Mouse (Mus musculus): ENCODE measurements at regions not wholly inside any gene's neighbourhood (a gene's known extent, or its start where the extent isn't known, plus 50 kb on each side); places are given as distances from the start of the nearest gene placed in this dataset.

DNA sequence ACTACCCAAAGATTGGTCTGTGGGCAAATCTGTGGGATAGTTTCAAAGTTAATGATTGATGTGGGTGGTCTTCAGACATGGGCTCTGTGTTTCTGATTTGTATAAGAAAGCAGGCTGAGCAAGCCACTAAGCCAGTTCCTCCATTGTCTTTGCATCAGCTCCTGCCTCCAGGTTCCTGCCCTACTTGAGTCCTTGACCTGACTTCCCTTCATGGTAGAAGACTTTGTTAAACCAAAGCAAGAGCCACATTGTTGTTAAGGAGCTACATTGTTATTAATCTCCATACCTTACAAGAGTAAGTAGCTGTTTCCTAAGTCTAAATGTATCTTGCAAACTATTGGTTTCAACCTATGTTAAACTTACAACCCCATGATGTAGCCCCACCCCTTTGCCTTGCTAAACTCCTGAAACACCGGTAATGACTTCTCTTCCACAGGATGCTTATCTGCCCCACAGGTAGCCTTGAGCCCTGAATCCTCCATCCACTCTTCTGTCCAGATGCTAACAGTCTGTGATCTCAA lies 136.5 kb upstream of the 4930535I16Rik start:
- DNase-seq: no peak

GRCm38 (mm10) chr4:124053340-124054038 lies 135.7 kb upstream of the 4930535I16Rik start:
- no peak for DNase-seq

DNA sequence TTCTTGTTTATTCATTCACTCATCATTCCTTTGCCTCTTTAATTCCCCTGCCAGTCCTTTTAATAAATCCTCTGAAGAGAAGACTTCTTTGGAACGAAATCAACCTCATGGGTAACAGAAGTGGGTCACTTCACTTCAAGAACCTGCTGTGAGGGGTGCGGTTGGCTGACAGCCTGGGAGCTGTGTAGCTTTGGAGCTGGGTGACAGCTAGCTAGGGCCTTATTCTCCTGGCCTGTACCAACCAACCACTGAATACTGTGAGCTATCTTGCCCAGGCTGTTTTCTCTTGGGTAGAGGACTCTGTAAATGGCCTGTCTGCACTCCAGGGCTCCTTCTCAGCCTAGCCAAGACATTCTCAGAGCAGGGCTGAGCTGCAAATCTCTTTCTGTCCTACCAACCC lies 134.6 kb upstream of the 4930535I16Rik start:
- no peak for DNase-seq

DNA sequence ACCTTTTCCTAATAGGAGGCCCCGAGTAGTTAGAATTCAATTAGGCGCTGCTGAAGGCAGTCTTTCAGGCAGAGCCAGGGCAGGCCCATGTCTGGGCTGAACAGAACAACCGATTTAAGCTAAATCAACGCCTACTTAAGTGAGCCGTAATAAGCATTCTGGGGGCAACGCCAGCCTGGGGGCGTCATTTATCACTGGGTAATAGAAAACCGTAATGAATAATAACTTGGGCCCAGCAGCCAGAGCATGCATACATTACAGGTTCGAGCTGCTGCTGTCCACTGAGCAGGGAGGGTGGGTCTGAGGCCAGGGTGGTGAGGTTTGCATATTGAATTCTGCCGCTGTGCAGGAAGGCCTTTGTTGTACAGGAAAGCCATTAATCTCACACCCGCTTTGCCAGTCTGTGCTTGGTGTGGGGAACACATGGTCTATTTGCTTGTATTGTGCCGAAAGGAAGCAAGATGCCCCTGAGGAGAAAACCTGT lies 130.6 kb upstream of the 4930535I16Rik start:
- DNase-seq: no peak

GRCm38 (mm10) chr4:124047898-124048297 lies 130.1 kb upstream of the 4930535I16Rik start:
- DNase-seq: no peak

- no peak for DNase-seq
Observed at GRCm38 (mm10) chr4:124036483-124036882, 118.7 kb upstream of the 4930535I16Rik start.

DNA sequence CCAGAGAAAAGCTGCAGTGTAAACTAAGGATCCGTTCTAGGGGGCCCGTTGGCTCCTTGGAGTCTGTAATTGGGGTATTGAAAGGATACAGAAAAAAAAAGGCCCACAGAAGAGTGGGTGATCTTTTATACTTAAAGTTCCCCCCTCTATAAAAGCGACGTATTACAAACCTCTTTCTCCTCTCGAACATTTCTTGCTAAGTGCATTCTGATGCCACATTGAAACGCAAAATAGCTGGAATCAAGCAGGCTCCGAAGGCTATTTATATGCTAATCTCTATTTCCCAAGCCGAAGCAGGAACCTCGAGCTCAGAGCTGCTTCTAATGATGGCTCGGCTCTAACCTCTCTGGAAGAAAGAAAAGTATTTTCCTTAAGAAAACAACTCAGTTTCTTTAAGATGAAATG lies 117.8 kb upstream of the 4930535I16Rik start:
- DNase-seq: no peak

- no peak for DNase-seq
Observed at GRCm38 (mm10) chr4:124035192-124035591, 117.4 kb upstream of the 4930535I16Rik start.

GRCm38 (mm10) chr4:124028061-124028460 lies 110.2 kb upstream of the 4930535I16Rik start:
- no peak for DNase-seq

DNA sequence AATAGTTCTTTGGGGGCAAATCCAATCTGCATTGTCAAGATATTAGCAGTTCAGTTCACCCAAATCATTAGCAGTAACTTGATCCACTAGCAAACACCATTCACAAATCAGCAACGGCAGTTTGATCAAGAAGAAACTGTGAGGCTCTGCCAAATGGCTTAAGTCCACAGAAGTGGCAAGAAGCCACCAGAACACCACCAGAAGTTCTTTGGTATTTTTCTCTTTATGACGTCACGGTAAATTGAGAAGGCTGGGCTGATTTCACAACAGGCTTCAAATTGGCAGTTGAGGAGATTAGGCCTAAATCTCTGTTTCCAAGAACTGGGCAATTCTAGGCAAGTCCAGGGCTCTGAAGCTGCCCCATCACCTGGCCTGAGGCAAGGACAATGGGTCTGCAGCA lies 98.6 kb upstream of the 4930535I16Rik start:
- DNase-seq: no peak

GRCm38 (mm10) chr4:124015323-124015722 lies 97.5 kb upstream of the 4930535I16Rik start:
- DNase-seq: no peak

DNA sequence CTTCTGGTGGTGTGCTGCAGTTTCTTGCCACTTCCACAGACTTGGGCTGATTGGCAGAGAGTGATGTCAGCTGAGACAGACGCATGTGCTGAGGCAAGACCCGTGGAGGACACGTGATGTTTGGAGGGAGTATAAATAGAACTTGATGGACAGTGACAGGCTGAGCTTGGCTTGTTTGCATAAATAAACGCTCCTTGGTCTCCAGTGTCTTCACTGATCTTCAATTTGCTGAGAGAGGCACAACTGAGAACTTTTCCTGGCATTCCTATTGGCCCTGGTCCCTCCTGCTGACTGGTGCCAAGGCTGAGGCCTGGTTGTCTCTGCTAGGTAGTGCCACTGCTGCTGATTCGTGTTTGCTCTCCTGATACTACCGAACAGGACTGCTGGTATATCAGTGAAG lies 94.6 kb upstream of the 4930535I16Rik start:
- DNase-seq: no peak

DNA sequence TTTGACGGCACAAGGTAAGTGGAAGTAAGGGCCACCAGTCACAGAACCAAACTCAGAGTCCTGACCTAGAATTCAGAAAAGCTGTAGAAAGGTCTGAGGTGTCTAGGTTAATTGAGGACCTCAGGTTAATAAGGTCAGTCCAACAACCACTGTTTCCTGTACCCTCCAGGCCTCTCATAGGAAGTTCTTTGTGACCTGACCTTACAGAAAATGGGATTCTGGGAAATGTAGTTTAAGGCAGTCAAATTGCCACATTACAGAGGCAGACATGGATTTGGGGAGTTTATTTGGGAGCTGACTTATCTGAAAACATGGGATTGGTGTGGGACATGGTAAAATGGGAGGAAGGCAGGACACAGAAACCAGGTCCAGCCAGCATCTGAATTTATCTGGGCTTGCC lies 90.9 kb upstream of the 4930535I16Rik start:
- DNase-seq: no peak

DNA sequence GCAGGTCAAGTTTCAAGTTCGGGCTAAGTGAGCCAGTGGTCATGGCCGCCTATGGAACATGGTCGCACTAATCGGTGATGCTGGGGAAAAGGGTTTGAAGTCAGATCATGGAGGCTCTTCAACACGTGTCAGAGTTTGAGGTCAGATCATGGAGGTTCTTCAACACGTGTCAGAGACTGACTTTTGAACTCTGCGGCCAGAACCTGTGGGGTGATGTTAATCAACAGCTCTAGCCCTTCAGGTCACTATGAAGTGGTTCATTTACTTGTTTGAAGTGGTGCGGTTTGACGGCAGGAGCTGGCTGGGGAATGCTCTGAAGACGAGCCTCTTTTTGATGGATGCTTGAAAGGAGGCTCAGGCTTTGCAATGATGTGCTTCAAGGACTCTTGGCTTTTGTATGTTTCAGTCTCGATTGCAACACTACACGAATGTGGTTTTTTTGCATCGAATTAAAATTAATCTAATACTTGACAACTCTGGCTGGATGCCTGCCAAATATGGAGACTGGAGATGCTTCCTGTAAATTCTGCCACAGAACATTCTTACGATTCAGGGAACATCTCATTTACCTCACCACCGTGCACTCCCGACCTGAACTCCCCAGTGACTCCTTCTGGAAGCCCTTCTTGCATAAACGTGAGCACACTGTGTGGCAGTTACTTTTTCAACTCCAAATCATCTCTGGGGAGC lies 87.9 kb upstream of the 4930535I16Rik start:
- DNase-seq: no peak

- DNase-seq: no peak
Observed at GRCm38 (mm10) chr4:124002760-124003159, 84.9 kb upstream of the 4930535I16Rik start.

- no peak for DNase-seq
Observed at GRCm38 (mm10) chr4:124002105-124002504, 84.3 kb upstream of the 4930535I16Rik start.

- no peak for DNase-seq
Observed at GRCm38 (mm10) chr4:123995815-123996214, 78.0 kb upstream of the 4930535I16Rik start.

DNA sequence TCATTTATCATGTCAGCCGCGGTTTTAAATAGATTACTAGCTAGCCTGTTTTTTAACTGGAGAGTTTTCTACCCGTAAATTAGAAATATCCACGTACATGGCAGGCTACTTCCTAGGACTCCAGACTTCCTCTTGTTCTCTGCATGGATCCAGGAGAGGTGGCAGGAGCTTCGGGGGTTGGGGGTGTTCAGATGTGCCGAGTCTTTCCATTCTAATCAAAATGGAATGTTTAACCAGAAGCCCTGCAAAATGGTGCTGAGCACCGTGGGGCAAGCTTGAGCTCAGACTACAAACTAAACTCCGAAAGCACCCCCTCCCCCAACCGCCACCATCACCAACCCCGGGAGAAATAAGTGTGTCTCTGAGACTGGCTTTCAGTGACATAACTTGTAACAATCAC lies 73.4 kb upstream of the 4930535I16Rik start:
- DNase-seq: no peak

- DNase-seq: no peak
Observed at GRCm38 (mm10) chr4:123990293-123991185, 72.7 kb upstream of the 4930535I16Rik start.
